Mouse (Mus musculus) megakaryocyte, embryonic 14.5 days (primary cell): ENCODE measurements around the gene Fbn1. TPM values are rescaled to one million over a fixed set of nuclear protein-coding genes. Genes with fewer than 3 reads are reported as not detected.
A peak's percentile ranks its signal among the peaks of the same experiment; 100 is the strongest.
"Not testable (repeated sequence)": the region's sequence is repeated elsewhere in the genome, so short reads cannot be mapped to it uniquely, and the experiment has no call there.

Experiments used
- H3K27me3 ChIP-seq: replicated peaks from 2 replicates; pipeline ENCODE3; 2012; ENCODE audit warnings: inconsistent platforms
- H3K36me3 ChIP-seq: replicated peaks from 2 replicates; pipeline ENCODE3; 2012; ENCODE audit warnings: low read length, inconsistent platforms, mixed read lengths
- H3K4me1 ChIP-seq: 2 replicates; pipeline ENCODE4 v1.6.1; 2012; ENCODE audit warnings: inconsistent platforms
- H3K4me3 ChIP-seq: replicated peaks from 2 replicates; pipeline ENCODE3; 2012; ENCODE audit warnings: moderate library complexity, mild to moderate bottlenecking, inconsistent platforms
- H3K9me3 ChIP-seq: 2 replicates; pipeline ENCODE4 v1.6.1; 2012; ENCODE audit warnings: inconsistent platforms
- FLI1 ChIP-seq: IDR thresholded peaks from 2 replicates; pipeline ENCODE4 v1.6.1; 2012; ENCODE audit warnings: low read length, inconsistent platforms, mixed read lengths
- GATA1 ChIP-seq: IDR thresholded peaks from 3 replicates; pipeline ENCODE4 v1.6.1; 2012; ENCODE audit warnings: mixed read lengths, low read length, inconsistent platforms, borderline replicate concordance
- polyA plus RNA-seq: library from polyadenylated mRNA; stranded (reverse); fragments of >175 nt; gene quantifications from 2 replicates; pipeline ENCODE4 v1.2.3, GENCODE M21; 2012; ENCODE audit warnings: low replicate concordance; ENCODE audit not compliant: insufficient read depth

Fbn1 gene
- polyA plus RNA-seq, 1 experiment: not detected

- TF ChIP-seq FLI1 (no peak), GATA1 (no peak)
- H3K9me3 ChIP-seq: no peaks in the 10 kb centered on the region
- no peaks in the 10 kb centered on the region for H3K36me3 ChIP-seq
- H3K4me3 ChIP-seq: no peak overlapping the region
- H3K4me1 ChIP-seq: no peaks in the 10 kb centered on the region
- peaks cover 36% of the 10 kb centered on the region for H3K27me3 ChIP-seq
Measured at GRCm38 (mm10) chr2:125292616-125293015, 215.2 kb downstream of the Fbn1 start.

- TF ChIP-seq GATA1 (no peak), FLI1 (no peak)
- H3K27me3 ChIP-seq: peaks cover 45% of the 10 kb centered on the region
- H3K9me3 ChIP-seq: no peaks in the 10 kb centered on the region
Measured at GRCm38 (mm10) chr2:125291101-125291500, 216.7 kb downstream of the Fbn1 start.

GRCm38 (mm10) chr2:125290197-125290965, 217.4 kb downstream of the Fbn1 start:
- H3K4me3 ChIP-seq: no peak overlapping the region
- no peaks in the 10 kb centered on the region for H3K4me1 ChIP-seq
- H3K9me3 ChIP-seq: no peaks in the 10 kb centered on the region
- H3K36me3 ChIP-seq: no peaks in the 10 kb centered on the region
- TF ChIP-seq FLI1 (no peak), GATA1 (no peak)
- peaks cover 49% of the 10 kb centered on the region for H3K27me3 ChIP-seq

More at GRCm38 (mm10) chr2:125291101-125291500, 216.7 kb downstream of the Fbn1 start:
- Histone ChIP-seq H3K4me1 (no peaks in the 10 kb centered on the region), H3K4me3 (no peak overlapping the region), H3K36me3 (no peaks in the 10 kb centered on the region)

GRCm38 (mm10) chr2:125285777-125286176, 222.0 kb downstream of the Fbn1 start:
- TF ChIP-seq FLI1 (no peak), GATA1 (no peak)
- Histone ChIP-seq H3K9me3 (no peaks in the 10 kb centered on the region), H3K4me1 (peaks cover 8% of the 10 kb centered on the region), H3K27me3 (peaks cover 58% of the 10 kb centered on the region), H3K36me3 (no peaks in the 10 kb centered on the region), H3K4me3 (no peak overlapping the region)

- H3K36me3 ChIP-seq: no peaks in the 10 kb centered on the region
- H3K27me3 ChIP-seq: peaks cover 58% of the 10 kb centered on the region
- 0 out of 2 replicates have a peak, but pooled peaks cover 3% of the 10 kb centered on the region for H3K9me3 ChIP-seq
- no peak for TF ChIP-seq GATA1
- TF ChIP-seq FLI1: no peak
- peak overlapping the region; percentile 81 for H3K4me3 ChIP-seq
- peaks cover 11% of the 10 kb centered on the region for H3K4me1 ChIP-seq
Measured at GRCm38 (mm10) chr2:125282334-125283206, 225.2 kb downstream of the Fbn1 start.

- H3K36me3 ChIP-seq, H3K9me3 ChIP-seq, H3K4me3 ChIP-seq: not testable (repeated sequence)
- H3K27me3 ChIP-seq: peaks cover 52% of the 10 kb centered on the region
- peaks cover 11% of the 10 kb centered on the region for H3K4me1 ChIP-seq
Measured at GRCm38 (mm10) chr2:125279995-125280394, 227.8 kb downstream of the Fbn1 start.

- TF ChIP-seq GATA1 (no peak), FLI1 (no peak)
- H3K4me1 ChIP-seq: peaks cover 11% of the 10 kb centered on the region
Measured at GRCm38 (mm10) chr2:125278474-125278873, 229.3 kb downstream of the Fbn1 start.

GRCm38 (mm10) chr2:125276692-125277091, 231.1 kb downstream of the Fbn1 start:
- Histone ChIP-seq H3K36me3 (no peaks in the 10 kb centered on the region), H3K4me1 (peaks cover 3% of the 10 kb centered on the region; the same call in 1 of the 2 replicates), H3K9me3 (peaks cover 6% of the 10 kb centered on the region), H3K27me3 (peaks cover 40% of the 10 kb centered on the region), H3K4me3 (no peak overlapping the region)
- TF ChIP-seq GATA1: no peak
- TF ChIP-seq FLI1: no peak

More at GRCm38 (mm10) chr2:125278474-125278873, 229.3 kb downstream of the Fbn1 start:
- Histone ChIP-seq H3K36me3 (no peaks in the 10 kb centered on the region), H3K9me3 (0 out of 2 replicates have a peak, but pooled peaks cover 3% of the 10 kb centered on the region), H3K27me3 (peaks cover 49% of the 10 kb centered on the region), H3K4me3 (no peak overlapping the region)

GRCm38 (mm10) chr2:125275617-125276016, 232.2 kb downstream of the Fbn1 start:
- Histone ChIP-seq H3K36me3 (no peaks in the 10 kb centered on the region), H3K9me3 (peaks cover 11% of the 10 kb centered on the region), H3K4me3 (no peak overlapping the region), H3K27me3 (peaks cover 35% of the 10 kb centered on the region), H3K4me1 (peaks cover 3% of the 10 kb centered on the region; the same call in 1 of the 2 replicates)
- no peak for TF ChIP-seq GATA1
- no peak for TF ChIP-seq FLI1

GRCm38 (mm10) chr2:125268876-125269275, 238.9 kb downstream of the Fbn1 start:
- peaks cover 13% of the 10 kb centered on the region for H3K9me3 ChIP-seq
- peaks cover 8% of the 10 kb centered on the region for H3K27me3 ChIP-seq
- H3K36me3 ChIP-seq: no peaks in the 10 kb centered on the region
- TF ChIP-seq GATA1 (no peak), FLI1 (no peak)
- peaks cover 8% of the 10 kb centered on the region for H3K4me1 ChIP-seq
- H3K4me3 ChIP-seq: no peak overlapping the region
